Mouse (Mus musculus) embryonic fibroblast, embryonic 13.5 days (primary cell): ENCODE results near the gene Cradd.

Experiments
- CTCF ChIP-seq: IDR thresholded peaks from 2 replicates; pipeline ENCODE4 v1.5.1; 2011; ENCODE audit warnings: mild to moderate bottlenecking, control low read depth, low read length, moderate library complexity, borderline replicate concordance; ENCODE audit not compliant: insufficient read depth
- POLR2A ChIP-seq: IDR thresholded peaks from 2 replicates; pipeline ENCODE4 v1.6.1; 2011; ENCODE audit warnings: low read depth, mild to moderate bottlenecking, control low read depth, low read length, moderate library complexity

DNA sequence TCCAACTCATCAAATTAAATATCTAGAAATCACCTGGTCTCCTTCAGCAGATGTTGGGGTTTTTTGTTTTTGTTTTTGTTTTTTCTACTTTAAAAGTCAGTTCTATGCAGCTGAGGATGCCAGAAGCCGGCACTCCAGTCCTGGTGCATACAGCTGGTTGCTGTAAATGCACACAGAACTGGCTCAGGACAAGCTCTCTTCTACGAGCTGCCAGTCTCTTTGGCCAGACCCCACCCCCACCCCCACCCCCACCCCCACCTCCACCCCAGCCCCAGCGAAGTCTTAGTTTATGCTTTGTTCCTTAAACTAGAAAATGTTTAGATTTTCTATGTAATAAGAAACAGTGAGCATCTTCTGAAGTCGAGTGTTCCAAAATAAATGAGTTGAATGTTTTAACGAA is 57.0 kb downstream of the Cradd start:
- TF ChIP-seq CTCF (no peak), POLR2A (no peak)
